ENCODE assay signal across 8 mouse cellular contexts in the genomic region with DNA sequence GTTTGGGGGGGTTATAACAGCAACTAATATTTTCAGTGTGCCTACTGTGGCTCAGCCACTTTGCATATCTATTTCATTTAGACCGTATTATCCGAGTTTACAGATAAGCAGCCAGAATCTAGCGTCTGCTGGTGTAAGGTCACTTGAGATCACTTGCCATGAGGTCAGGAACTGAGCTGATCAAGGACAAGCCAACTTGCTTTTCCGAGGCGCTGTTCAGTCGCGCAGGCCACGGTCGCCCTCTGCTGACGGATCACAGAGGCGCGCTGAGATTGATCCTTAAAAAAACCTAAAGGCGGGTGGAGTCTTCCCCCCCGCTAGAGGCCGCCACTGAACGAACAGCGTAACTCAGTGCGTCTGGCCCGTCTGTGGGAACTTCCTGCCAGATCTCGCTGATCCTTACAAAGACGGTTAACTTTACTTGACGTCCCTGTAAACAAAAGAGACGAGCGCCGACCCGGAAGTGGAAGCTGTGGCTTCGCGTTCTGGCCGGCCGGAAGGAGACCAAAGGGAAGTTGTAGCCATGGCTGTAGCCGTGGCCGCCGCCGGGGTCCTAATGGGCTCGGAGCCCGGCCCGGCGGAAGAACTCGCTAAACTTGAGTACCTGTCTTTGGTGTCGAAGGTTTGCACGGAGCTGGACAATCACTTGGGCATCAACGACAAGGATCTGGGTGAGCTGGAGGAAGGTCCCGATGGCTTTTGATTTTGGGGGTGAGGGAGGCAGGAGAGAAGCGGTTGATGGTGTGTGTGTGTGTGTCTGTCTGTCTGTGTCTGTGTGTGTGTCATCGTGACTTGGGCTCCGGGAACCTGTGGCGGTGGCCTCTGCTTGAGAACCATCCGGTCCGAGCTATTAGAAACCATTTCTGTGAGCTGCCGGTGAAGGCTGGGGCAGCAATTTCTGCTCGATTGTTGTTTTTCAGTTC. TPM values are rescaled to one million over a fixed set of nuclear protein-coding genes. Genes with fewer than 3 reads are reported as not detected.
DNase-seq lines count a peak whose midpoint lies in the region; ATAC-seq and TF ChIP-seq lines count a peak whose summit lies in the region.

A gene (plus strand): TSS at position 402 of the 923 bp plus-strand sequence.

- peak; percentile 99; the same call in 1 of the 2 replicates for TF ChIP-seq CTCF in kidney, adult 2 months (conservative IDR thresholded peaks at IDR 0.05; ENCODE audit: insufficient read depth, insufficient read length, low read depth, low read length)
- TF ChIP-seq CTCF in spleen, adult 2 months (IDR thresholded peaks at IDR 0.05; ENCODE audit: extremely low read depth, insufficient read depth, insufficient read length, insufficient replicate concordance) = peak; percentile 99

- peak within 1 kb of the TSS; percentile 82 for H3K9ac ChIP-seq in embryonic facial prominence, embryonic 13.5 days
- peak within 1 kb of the TSS; percentile 75 for H3K9ac ChIP-seq in limb, embryonic 12.5 days (replicated peaks)
- peak within 1 kb of the TSS; percentile 60 for H3K9ac ChIP-seq in midbrain, embryonic 15.5 days

- H3K27me3 ChIP-seq in embryonic facial prominence, embryonic 13.5 days = no peaks in the 10 kb centered on the region
- H3K27me3 ChIP-seq in kidney, adult 2 months (replicated peaks; ENCODE audit: control insufficient read depth, insufficient read depth, low read length) = no peaks in the 10 kb centered on the region
- H3K27me3 ChIP-seq in limb, embryonic 12.5 days = no peaks in the 10 kb centered on the region
- H3K27me3 ChIP-seq in midbrain, embryonic 15.5 days (replicated peaks) = no peaks in the 10 kb centered on the region
- H3K27me3 ChIP-seq in spleen, adult 2 months (ENCODE audit: control insufficient read depth, insufficient read depth, low read length) = no peaks in the 10 kb centered on the region; the same call in 1 of the 2 replicates

- peak; percentile 97 for DNase-seq in 3134 (ENCODE audit: extremely low read depth, insufficient read length, low spot score)
- DNase-seq in adrenal gland, postnatal 36 days = peak; percentile 96 to 97
- DNase-seq in heart, adult 18-20 months = peak; percentile 99
- DNase-seq in kidney, adult 2 months = peak; percentile 99
- DNase-seq in spleen, adult 2 months (ENCODE audit: low read depth in 1 of 2, low spot score in 2 of 2) = peak; percentile 92 to 96

- no peak for TF ChIP-seq POLR2A in kidney, adult 2 months (IDR thresholded peaks at IDR 0.05; ENCODE audit: low read depth, low read length)
- 0 out of 2 replicates have a peak, but pooled peaks have one; percentile 16 for TF ChIP-seq POLR2A in spleen, adult 2 months (IDR thresholded peaks at IDR 0.05; ENCODE audit: low read depth, low read length)

- peak within 1 kb of the TSS; percentile 83 for H3K4me3 ChIP-seq in embryonic facial prominence, embryonic 13.5 days
- H3K4me3 ChIP-seq in kidney, adult 2 months (ENCODE audit: insufficient read depth, low read depth, low read length) = peak within 1 kb of the TSS; percentile 92
- peak within 1 kb of the TSS; percentile 66 for H3K4me3 ChIP-seq in limb, embryonic 12.5 days (replicated peaks)
- H3K4me3 ChIP-seq in midbrain, embryonic 15.5 days = peak within 1 kb of the TSS; percentile 63
- H3K4me3 ChIP-seq in spleen, adult 2 months (ENCODE audit: extremely low read depth, insufficient read depth, insufficient read length) = peak within 1 kb of the TSS; percentile 89

- H3K4me1 ChIP-seq in embryonic facial prominence, embryonic 13.5 days = peaks cover 5% of the 10 kb centered on the region; the same call in 1 of the 2 replicates
- peaks cover 4% of the 10 kb centered on the region; the same call in 1 of the 2 replicates for H3K4me1 ChIP-seq in kidney, adult 2 months (ENCODE audit: control insufficient read depth, insufficient read depth, low read length)
- H3K4me1 ChIP-seq in limb, embryonic 12.5 days (replicated peaks) = peaks cover 10% of the 10 kb centered on the region
- H3K4me1 ChIP-seq in midbrain, embryonic 15.5 days = peaks cover 10% of the 10 kb centered on the region
- no peaks in the 10 kb centered on the region for H3K4me1 ChIP-seq in spleen, adult 2 months (ENCODE audit: control insufficient read depth, insufficient read depth, insufficient read length)

- ATAC-seq in embryonic facial prominence, embryonic 13.5 days (ENCODE audit: insufficient number of reproducible peaks, insufficient read depth, low FRiP score, low TSS enrichment, low read depth) = peak; percentile 95
- peak; percentile 96 for ATAC-seq in limb, embryonic 12.5 days (ENCODE audit: insufficient number of reproducible peaks, insufficient read depth, low FRiP score, low TSS enrichment, low read depth)
- ATAC-seq in midbrain, embryonic 15.5 days (replicated peaks) = peak; percentile 97

- peak within 1 kb of the TSS; percentile 86 for H3K4me2 ChIP-seq in embryonic facial prominence, embryonic 13.5 days
- H3K4me2 ChIP-seq in limb, embryonic 12.5 days = peak within 1 kb of the TSS; percentile 75
- H3K4me2 ChIP-seq in midbrain, embryonic 15.5 days = peak within 1 kb of the TSS; percentile 70

- no peaks in the 10 kb centered on the region for H3K9me3 ChIP-seq in embryonic facial prominence, embryonic 13.5 days
- H3K9me3 ChIP-seq in limb, embryonic 12.5 days = no peaks in the 10 kb centered on the region
- no peaks in the 10 kb centered on the region for H3K9me3 ChIP-seq in midbrain, embryonic 15.5 days

- under 1% methylated on average over 51 of the region's 51 CpGs for WGBS in embryonic facial prominence, embryonic 13.5 days
- WGBS in kidney, adult 2 months = under 1% methylated on average over 51 of the region's 51 CpGs
- WGBS in limb, embryonic 12.5 days = under 1% methylated on average over 51 of the region's 51 CpGs
- WGBS in midbrain, embryonic 15.5 days = under 1% methylated on average over 51 of the region's 51 CpGs
- WGBS in spleen, adult 2 months = under 1% methylated on average over 51 of the region's 51 CpGs

- H3K27ac ChIP-seq in embryonic facial prominence, embryonic 13.5 days = no peak within 1 kb of the TSS
- peak within 1 kb of the TSS; percentile 78 for H3K27ac ChIP-seq in kidney, adult 2 months (ENCODE audit: insufficient read depth, low read depth, low read length)
- peak within 1 kb of the TSS; percentile 60 for H3K27ac ChIP-seq in limb, embryonic 12.5 days
- H3K27ac ChIP-seq in midbrain, embryonic 15.5 days = peak within 1 kb of the TSS; percentile 71
- peak within 1 kb of the TSS; percentile 79 for H3K27ac ChIP-seq in spleen, adult 2 months (ENCODE audit: insufficient read depth, low read length)

- peaks cover 32% of the 10 kb centered on the region for H3K36me3 ChIP-seq in embryonic facial prominence, embryonic 13.5 days
- peaks cover 2% of the 10 kb centered on the region for H3K36me3 ChIP-seq in kidney, adult 2 months (ENCODE audit: control insufficient read depth, insufficient read depth, low read length)
- H3K36me3 ChIP-seq in limb, embryonic 12.5 days = peaks cover 33% of the 10 kb centered on the region
- peaks cover 22% of the 10 kb centered on the region for H3K36me3 ChIP-seq in midbrain, embryonic 15.5 days (replicated peaks)
- peaks cover 14% of the 10 kb centered on the region for H3K36me3 ChIP-seq in spleen, adult 2 months (ENCODE audit: control insufficient read depth, insufficient read depth, low read length)

RNA-seq across cellular contexts. Expression of the gene that starts here (rescaled TPM):
- 10 to 100 TPM; 23.9 to 25.7 TPM for total RNA-seq in adrenal gland, postnatal 36 days (2021)
- polyA plus RNA-seq in embryonic facial prominence, embryonic 13.5 days (2015; fragmentation: Nextera tagmentation; extraction: Ambion mirVana) = 45.0 and 49.0 TPM in 2 replicates
- 10 to 100 TPM; 16.4 to 17.2 TPM for total RNA-seq in heart, adult 18-20 months (2021)
- 9.8 and 10.6 TPM in 2 replicates for polyA plus RNA-seq in kidney, adult 2 months (2012; rRNA removed)
- 53.8 and 53.9 TPM in 2 replicates for polyA plus RNA-seq in limb, embryonic 12.5 days (2016; fragmentation: Nextera tagmentation; extraction: Ambion mirVana)
- 31.1 and 33.9 TPM in 2 replicates for polyA plus RNA-seq in midbrain, embryonic 15.5 days (2015; fragmentation: Nextera tagmentation; extraction: Ambion mirVana)
- polyA plus RNA-seq in spleen, adult 2 months (2012; rRNA removed) = 11.2 and 12.4 TPM in 2 replicates
